Mouse (Mus musculus) C2C12 (cell line): ENCODE data around the gene Sptssa. TPM values are rescaled to one million over a fixed set of nuclear protein-coding genes. Genes with fewer than 3 reads are reported as not detected.

Experiments
- H3K27me3 ChIP-seq: one replicate; pipeline ENCODE4 v1.6.1; 2011; ENCODE audit not compliant: control insufficient read depth, insufficient read depth, insufficient read length
- H3K36me3 ChIP-seq: one replicate; pipeline ENCODE4 v1.6.1; 2011; ENCODE audit not compliant: control insufficient read depth, insufficient read depth
- H3K4me3 ChIP-seq: one replicate; pipeline ENCODE4 v1.5.1; 2011; ENCODE audit warnings: mild to moderate bottlenecking, control low read depth; ENCODE audit not compliant: poor library complexity, insufficient read depth, severe bottlenecking
- H3K79me2 ChIP-seq: one replicate; pipeline ENCODE4 v1.6.1; 2011; ENCODE audit not compliant: control insufficient read depth, insufficient read depth
- H3K79me3 ChIP-seq: one replicate; pipeline ENCODE4 v1.6.1; 2011; ENCODE audit warnings: low read depth, control low read depth
- H3ac ChIP-seq: one replicate; pipeline ENCODE3; 2011; ENCODE audit warnings: low read depth; ENCODE audit not compliant: control insufficient read depth, insufficient read length
- CEBPB ChIP-seq: IDR thresholded peaks from one replicate; pipeline ENCODE4 v1.6.1; 2011; ENCODE audit warnings: low read depth, mild to moderate bottlenecking, control low read depth, moderate library complexity
- CTCF ChIP-seq: IDR thresholded peaks from one replicate; pipeline ENCODE4 v1.5.1; 2011; ENCODE audit not compliant: control insufficient read depth, insufficient read depth, insufficient read length
- FOSL1 ChIP-seq: IDR thresholded peaks from one replicate; pipeline ENCODE4 v1.8.0; 2011; ENCODE audit warnings: mild to moderate bottlenecking, low read length; ENCODE audit not compliant: poor library complexity, insufficient read depth, severe bottlenecking
- MAX ChIP-seq: IDR thresholded peaks from one replicate; pipeline ENCODE4 v1.6.1; 2011; ENCODE audit warnings: mild to moderate bottlenecking, control low read depth
- MYOD1 ChIP-seq: IDR thresholded peaks from one replicate; pipeline ENCODE4 v1.6.1; 2011; ENCODE audit warnings: low read depth; ENCODE audit not compliant: control insufficient read depth, insufficient read length
- MYOG ChIP-seq: IDR thresholded peaks from one replicate; pipeline ENCODE4 v1.6.1; 2011; ENCODE audit not compliant: control insufficient read depth, insufficient read length; ENCODE audit errors: extremely low read depth
- USF1 ChIP-seq: IDR thresholded peaks from one replicate; pipeline ENCODE4 v1.6.1; 2011; ENCODE audit warnings: low read depth, mild to moderate bottlenecking, control low read depth, moderate library complexity
- long read RNA-seq, 2 experiments: library from polyadenylated mRNA; unstranded; transcript quantifications; one replicate each; pipeline ENCODE4 v2.0.0; 2019 to 2020
- polyA plus RNA-seq: library from polyadenylated mRNA; unstranded; fragments of >200 nt; fragmentation: generic; extraction: Trizol; gene quantifications from one replicate; pipeline ENCODE4 v1.2.1, GENCODE M21; 2012; ENCODE audit warnings: missing spikeins

The Sptssa gene
- polyA plus RNA-seq, result 35.3 TPM
- long read RNA-seq, experiment 1, transcript Sptssa-201 (2 exons, 1,346 nt), result major isoform, 112 of 115 reads
- long read RNA-seq, experiment 1, partial matches to known transcripts, result 0 of 115 reads
- long read RNA-seq, experiment 1, other reads (novel, unspliced or antisense), result 3 of 115 reads
- long read RNA-seq, experiment 2, transcript Sptssa-201 (2 exons, 1,346 nt), result major isoform, 120 of 122 reads
- long read RNA-seq, experiment 2, partial matches to known transcripts, result 0 of 122 reads
- long read RNA-seq, experiment 2, other reads (novel, unspliced or antisense), result 2 of 122 reads

DNA sequence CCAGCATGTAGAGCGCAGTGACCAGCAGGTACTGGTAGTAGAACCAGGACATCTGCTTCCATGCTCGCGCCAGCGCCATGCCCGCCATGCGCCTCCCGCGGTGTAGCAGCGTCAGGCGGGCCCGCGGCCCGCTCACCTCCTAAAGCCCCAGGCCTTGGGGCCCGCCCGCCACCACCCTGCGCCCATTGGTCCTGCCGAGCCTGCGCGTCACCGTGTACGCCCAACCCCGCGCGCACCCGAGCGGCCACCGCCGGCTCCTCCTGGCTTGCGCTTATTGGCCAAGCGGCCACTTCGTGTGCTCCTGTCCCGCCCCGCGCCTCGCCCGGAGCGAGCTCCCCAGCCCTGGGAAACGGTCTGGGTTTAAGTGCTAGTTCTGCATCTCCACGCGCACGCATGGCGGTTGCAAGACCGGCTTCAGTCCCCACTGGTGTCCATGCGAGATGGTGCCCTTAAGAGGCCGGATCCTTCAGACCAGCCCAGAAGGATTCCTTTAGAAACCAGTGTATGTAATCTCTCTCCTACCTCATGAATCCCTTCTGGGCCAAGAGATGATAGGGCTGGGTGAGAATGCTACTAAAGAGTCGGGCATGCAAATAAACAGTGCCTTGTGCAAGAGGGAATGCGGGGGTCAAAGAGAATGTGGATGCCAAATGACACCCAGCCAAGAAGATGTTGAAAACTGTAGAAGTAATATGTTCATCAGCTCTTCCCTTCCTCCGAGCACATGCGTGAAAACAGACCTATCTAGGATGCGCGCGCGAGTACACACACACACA is at the start of gene Sptssa:
TSS of gene Sptssa (minus strand) at position 178 of the 776 bp plus-strand sequence.
- TF ChIP-seq MYOD1, result no peak
- TF ChIP-seq MAX, result peak; percentile 49

DNA sequence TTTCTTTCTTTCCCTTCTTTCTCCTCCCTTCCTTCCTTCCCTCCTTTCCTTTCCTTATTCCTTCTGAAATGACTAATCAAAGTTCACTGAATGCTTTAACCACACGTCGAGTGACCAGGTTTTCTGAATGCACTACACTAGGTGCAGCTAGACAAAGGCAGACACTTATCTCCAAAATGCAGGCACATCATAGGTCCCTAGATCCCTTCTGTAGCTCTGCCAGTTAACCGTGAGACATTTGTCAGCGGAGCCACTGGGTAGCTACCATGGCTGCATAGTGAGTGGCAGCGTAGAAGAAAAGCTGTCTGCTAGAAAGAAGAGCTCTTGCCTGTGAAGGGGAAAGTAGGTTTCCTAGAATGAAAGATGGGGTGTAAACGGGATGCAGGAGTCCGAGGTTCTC is 43.0 kb upstream of the Sptssa start:
- Histone ChIP-seq H3K36me3 (no peaks in the 10 kb centered on the region), H3K4me3 (no peak overlapping the region), H3K27me3 (no peaks in the 10 kb centered on the region), H3K79me3 (peaks cover 5% of the 10 kb centered on the region), H3ac (no peak overlapping the region), H3K79me2 (peaks cover 12% of the 10 kb centered on the region)
- no peak for TF ChIP-seq CEBPB
- TF ChIP-seq MAX, result no peak
- TF ChIP-seq CTCF, result no peak
- no peak for TF ChIP-seq MYOG
- no peak for TF ChIP-seq USF1
- no peak for TF ChIP-seq FOSL1
- no peak for TF ChIP-seq MYOD1

More for the DNA sequence above, at the start of gene Sptssa:
- peak within 1 kb of the TSS; percentile 73 for H3ac ChIP-seq
- H3K4me3 ChIP-seq, result peak within 1 kb of the TSS; percentile 47
- H3K79me2 ChIP-seq, result peaks cover 45% of the 10 kb centered on the region
- no peaks in the 10 kb centered on the region for H3K27me3 ChIP-seq
- H3K36me3 ChIP-seq, result no peaks in the 10 kb centered on the region
- H3K79me3 ChIP-seq, result peaks cover 30% of the 10 kb centered on the region

DNA sequence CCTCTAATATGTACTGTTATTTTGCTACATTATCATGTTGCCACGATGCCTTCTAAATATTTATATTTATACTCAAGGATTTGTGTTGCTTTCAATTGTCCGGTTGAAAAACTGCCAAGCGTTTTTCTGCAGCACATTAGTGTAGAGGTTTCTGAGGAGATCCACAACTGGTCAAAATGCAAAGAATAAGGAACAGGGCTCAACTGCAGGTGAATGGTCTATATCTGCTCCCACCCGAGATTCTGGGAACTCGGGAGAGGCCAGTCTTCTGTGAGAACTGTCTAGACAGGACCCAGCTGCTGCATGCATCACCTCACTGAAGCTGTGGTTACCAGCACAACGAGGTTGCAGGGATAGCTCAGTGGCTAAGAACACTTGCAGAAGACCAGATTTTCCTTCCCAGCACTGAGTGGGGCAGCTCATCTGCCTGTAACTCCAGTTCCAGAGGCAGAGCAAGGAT is 41.4 kb upstream of the Sptssa start:
- no peaks in the 10 kb centered on the region for H3K27me3 ChIP-seq
- no peaks in the 10 kb centered on the region for H3K36me3 ChIP-seq
- H3K79me3 ChIP-seq, result peaks cover 12% of the 10 kb centered on the region
- H3K79me2 ChIP-seq, result peaks cover 27% of the 10 kb centered on the region
- no peak overlapping the region for H3K4me3 ChIP-seq
- TF ChIP-seq CEBPB (no peak), USF1 (no peak), FOSL1 (no peak), MAX (no peak), MYOG (no peak), CTCF (no peak)
- H3ac ChIP-seq, result no peak overlapping the region

- Histone ChIP-seq H3K27me3 (no peaks in the 10 kb centered on the region), H3K36me3 (no peaks in the 10 kb centered on the region), H3K79me3 (peaks cover 12% of the 10 kb centered on the region), H3K79me2 (peaks cover 29% of the 10 kb centered on the region), H3ac (no peak overlapping the region), H3K4me3 (no peak overlapping the region)
- no peak for TF ChIP-seq CEBPB
- TF ChIP-seq CTCF, result no peak
- no peak for TF ChIP-seq MYOD1
- no peak for TF ChIP-seq USF1
- no peak for TF ChIP-seq FOSL1
- TF ChIP-seq MAX, result no peak
- TF ChIP-seq MYOG, result no peak
Observed at GRCm38 (mm10) chr12:54697003-54697597, 40.7 kb upstream of the Sptssa start.

GRCm38 (mm10) chr12:54696242-54697002 is 40.0 kb upstream of the Sptssa start:
- no peaks in the 10 kb centered on the region for H3K27me3 ChIP-seq
- TF ChIP-seq FOSL1 (peak; percentile 5), CEBPB (peak; percentile 77), CTCF (no peak)
- H3K79me3 ChIP-seq, result peaks cover 12% of the 10 kb centered on the region
- H3K36me3 ChIP-seq, result peaks cover under 1% of the 10 kb centered on the region
- peaks cover 29% of the 10 kb centered on the region for H3K79me2 ChIP-seq
- H3ac ChIP-seq, result no peak overlapping the region
- peak overlapping the region; percentile 65 for H3K4me3 ChIP-seq
